Mouse (Mus musculus) forebrain, embryonic 14.5 days (tissue): ENCODE results near the gene Klf13. TPM values are rescaled to one million over a fixed set of nuclear protein-coding genes. Genes with fewer than 3 reads are reported as not detected.
A peak's percentile ranks its signal among the peaks of the same experiment; 100 is the strongest.

Source experiments
- ATAC-seq: fragments of 200-750 bp; cut with Nextera tagmentation; 2 replicates; pipeline ENCODE4 v1.8.0; 2017; ENCODE audit warnings: mild to moderate bottlenecking, moderate library complexity
- DNase-seq: peaks from one replicate; pipeline ENCODE4 v3.0.0-alpha.2; 2015; ENCODE audit warnings: low spot score
- H3K27ac ChIP-seq: fragments of 300-500 bp; sonication (generic); 2 replicates; pipeline ENCODE4 v1.5.1; 2014; ENCODE audit warnings: low read depth, mild to moderate bottlenecking, control low read depth, low read length, moderate library complexity
- H3K27me3 ChIP-seq: fragments of 300-500 bp; sonication (generic); replicated peaks from 2 replicates; pipeline ENCODE4 v1.6.1; 2014; ENCODE audit warnings: low read length, control low read depth, mixed read lengths; ENCODE audit not compliant: control insufficient read depth, insufficient read depth
- H3K36me3 ChIP-seq: fragments of 300-500 bp; sonication (generic); 2 replicates; pipeline ENCODE4 v1.6.1; 2014; ENCODE audit warnings: low read length, control low read depth; ENCODE audit not compliant: control insufficient read depth, insufficient read depth
- H3K4me1 ChIP-seq: fragments of 300-500 bp; sonication (generic); 2 replicates; pipeline ENCODE4 v1.6.1; 2014; ENCODE audit warnings: antibody characterized with exemption, low read length, control low read depth; ENCODE audit not compliant: control insufficient read depth, insufficient read depth
- H3K4me2 ChIP-seq: fragments of 300-500 bp; sonication (generic); 2 replicates; pipeline ENCODE4 v1.6.1; 2014; ENCODE audit warnings: mild to moderate bottlenecking, control low read depth, low read length
- H3K4me3 ChIP-seq: fragments of 300-500 bp; sonication (generic); 2 replicates; pipeline ENCODE4 v1.5.1; 2014; ENCODE audit warnings: low read depth, low read length, control low read depth
- H3K9ac ChIP-seq: fragments of 300-500 bp; sonication (generic); 2 replicates; pipeline ENCODE4 v1.6.1; 2014; ENCODE audit warnings: mild to moderate bottlenecking, low read length, control low read depth, moderate library complexity
- H3K9me3 ChIP-seq: fragments of 300-500 bp; sonication (generic); replicated peaks from 2 replicates; pipeline ENCODE4 v1.6.1; 2016; ENCODE audit warnings: low read length, control low read depth, mixed read lengths; ENCODE audit not compliant: control insufficient read depth
- WGBS: fragments of 180-500 bp; shearing (Covaris S2); extraction: QIAGEN DNeasy Blood & Tissue Kit; methylation state at CpG from one replicate; pipeline ENCODE4 v1.1.7; 2014; 5-methylcytosine and 5-hydroxymethylcytosine counted together
- polyA plus RNA-seq: library from polyadenylated mRNA; unstranded; fragments of >200 nt; fragmentation: Nextera tagmentation; extraction: Ambion mirVana; gene quantifications from 2 replicates; pipeline ENCODE4 v1.2.1, GENCODE M21; 2014

Klf13 gene
- polyA plus RNA-seq, 1 experiment from 2014 or later, result 28.2 TPM

- no peak for DNase-seq
- WGBS, result 50% methylated on average over 1 of the region's 1 CpGs
- Histone ChIP-seq H3K9ac (no peak overlapping the region), H3K27ac (no peak overlapping the region; the same call in 1 of the 2 replicates), H3K9me3 (no peaks in the 10 kb centered on the region), H3K36me3 (no peaks in the 10 kb centered on the region), H3K4me1 (peaks cover 32% of the 10 kb centered on the region), H3K4me2 (no peak overlapping the region), H3K4me3 (no peak overlapping the region), H3K27me3 (no peaks in the 10 kb centered on the region)
- no peak for ATAC-seq
Observed at GRCm38 (mm10) chr7:63924151-63924550, 14.6 kb downstream of the Klf13 start.

GRCm38 (mm10) chr7:63922975-63923374 lies 15.7 kb downstream of the Klf13 start:
- ATAC-seq (no peak), DNase-seq (no peak)
- Histone ChIP-seq H3K9ac (no peak overlapping the region), H3K4me3 (no peak overlapping the region), H3K27me3 (no peaks in the 10 kb centered on the region), H3K9me3 (no peaks in the 10 kb centered on the region), H3K4me2 (no peak overlapping the region), H3K27ac (no peak overlapping the region), H3K36me3 (no peaks in the 10 kb centered on the region), H3K4me1 (peaks cover 34% of the 10 kb centered on the region)
- 88% methylated on average over 1 of the region's 1 CpGs for WGBS

- Histone ChIP-seq H3K4me2 (no peak overlapping the region), H3K9me3 (no peaks in the 10 kb centered on the region), H3K27me3 (no peaks in the 10 kb centered on the region), H3K9ac (no peak overlapping the region), H3K27ac (no peak overlapping the region), H3K4me3 (no peak overlapping the region), H3K36me3 (no peaks in the 10 kb centered on the region), H3K4me1 (peaks cover 35% of the 10 kb centered on the region)
- ATAC-seq, result no peak
- 43% methylated on average over 2 of the region's 2 CpGs for WGBS
- DNase-seq, result no peak
Observed at GRCm38 (mm10) chr7:63922571-63922970, 16.1 kb downstream of the Klf13 start.

- Histone ChIP-seq H3K36me3 (no peaks in the 10 kb centered on the region), H3K9me3 (no peaks in the 10 kb centered on the region), H3K4me3 (no peak overlapping the region), H3K9ac (no peak overlapping the region), H3K27me3 (no peaks in the 10 kb centered on the region), H3K4me1 (peaks cover 35% of the 10 kb centered on the region), H3K27ac (no peak overlapping the region), H3K4me2 (no peak overlapping the region)
- WGBS, result 72% methylated on average over 8 of the region's 8 CpGs
- DNase-seq (no peak), ATAC-seq (no peak)
Observed at GRCm38 (mm10) chr7:63921909-63922562, 16.7 kb downstream of the Klf13 start.

DNA sequence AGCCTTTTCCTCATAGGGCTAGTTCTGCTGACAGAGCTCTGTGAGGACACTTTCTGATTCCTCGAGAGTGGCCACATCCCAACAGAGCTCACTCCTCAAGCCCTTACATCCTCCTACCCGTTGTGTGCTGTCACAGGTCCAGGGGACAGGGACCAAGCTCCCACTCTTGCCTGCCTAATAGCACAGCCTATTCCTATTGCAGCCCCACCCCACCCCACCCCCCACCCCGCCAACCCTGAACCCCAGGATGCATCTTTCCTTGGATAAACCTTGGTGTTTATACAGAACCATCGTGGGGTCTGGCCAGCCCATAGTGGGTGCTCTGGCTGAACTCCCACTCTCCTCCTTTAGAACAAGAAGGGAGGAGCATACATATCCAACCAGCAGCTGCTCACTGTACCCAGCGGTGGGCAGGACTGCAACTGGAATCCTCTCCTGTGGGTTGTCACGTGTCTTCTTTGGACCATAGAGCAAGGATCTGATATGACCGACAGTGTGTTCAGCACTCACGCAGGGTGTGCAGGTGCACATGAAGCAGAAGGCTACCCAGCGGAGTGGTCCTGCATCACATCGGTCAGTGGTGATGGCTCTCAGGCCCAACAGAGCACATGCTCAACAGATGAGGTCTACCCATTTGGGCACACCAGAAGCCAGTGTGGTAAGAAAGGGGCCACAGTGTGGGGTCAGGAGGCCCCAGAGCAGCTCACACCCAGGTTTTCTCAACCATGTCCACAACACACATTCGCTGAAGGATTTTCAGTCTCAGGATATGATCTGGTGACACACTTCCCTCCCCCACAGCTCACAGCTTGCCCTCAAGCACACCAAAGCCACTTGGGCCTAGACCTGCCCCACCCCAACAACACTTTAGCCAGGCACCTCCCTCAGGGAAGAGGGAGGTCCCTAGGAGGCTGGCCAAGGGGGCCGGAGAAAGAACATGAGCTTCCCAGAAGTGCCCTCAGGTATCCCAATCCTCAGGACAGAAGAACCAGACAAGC lies 19.6 kb downstream of the Klf13 start:
- Histone ChIP-seq H3K9me3 (no peaks in the 10 kb centered on the region), H3K9ac (no peak overlapping the region), H3K36me3 (no peaks in the 10 kb centered on the region), H3K4me1 (peaks cover 8% of the 10 kb centered on the region), H3K27ac (no peak overlapping the region), H3K4me2 (no peak overlapping the region), H3K4me3 (no peak overlapping the region), H3K27me3 (no peaks in the 10 kb centered on the region)
- ATAC-seq (no peak), DNase-seq (no peak)
- 89% methylated on average over 12 of the region's 12 CpGs for WGBS

- H3K9ac ChIP-seq, result no peak overlapping the region
- H3K4me1 ChIP-seq, result peaks cover 17% of the 10 kb centered on the region
- no peak overlapping the region for H3K4me3 ChIP-seq
- H3K4me2 ChIP-seq, result no peak overlapping the region
- no peaks in the 10 kb centered on the region for H3K36me3 ChIP-seq
- WGBS, result 52% methylated on average over 6 of the region's 6 CpGs
- H3K27me3 ChIP-seq, result no peaks in the 10 kb centered on the region
- DNase-seq (peak; percentile 71), ATAC-seq (no peak)
- 0 out of 2 replicates have a peak overlapping the region, but pooled peaks have one; percentile 27 for H3K27ac ChIP-seq
- H3K9me3 ChIP-seq, result no peaks in the 10 kb centered on the region
Observed at GRCm38 (mm10) chr7:63917693-63918092, 21.0 kb downstream of the Klf13 start.

- no peak within 1 kb of the TSS for H3K4me2 ChIP-seq
- no peak for DNase-seq
- no peaks in the 10 kb centered on the region for H3K9me3 ChIP-seq
- H3K9ac ChIP-seq, result no peak within 1 kb of the TSS
- WGBS, result 87% methylated on average over 6 of the region's 6 CpGs
- no peak for ATAC-seq
- no peaks in the 10 kb centered on the region for H3K27me3 ChIP-seq
- H3K36me3 ChIP-seq, result no peaks in the 10 kb centered on the region
- H3K4me1 ChIP-seq, result peaks cover 25% of the 10 kb centered on the region
- H3K4me3 ChIP-seq, result no peak within 1 kb of the TSS
- H3K27ac ChIP-seq, result no peak within 1 kb of the TSS
Observed at GRCm38 (mm10) chr7:63916268-63916907, 22.3 kb downstream of the Klf13 start, which contains the start of gene E030018B13Rik. Gene E030018B13Rik (plus strand): TSS chr7:63916857.

- Histone ChIP-seq H3K27ac (no peak overlapping the region), H3K4me2 (no peak overlapping the region), H3K4me1 (peaks cover 28% of the 10 kb centered on the region), H3K9ac (no peak overlapping the region), H3K36me3 (no peaks in the 10 kb centered on the region), H3K9me3 (no peaks in the 10 kb centered on the region), H3K4me3 (no peak overlapping the region), H3K27me3 (no peaks in the 10 kb centered on the region)
- ATAC-seq (no peak), DNase-seq (no peak)
- 98% methylated on average over 2 of the region's 2 CpGs for WGBS
Observed at GRCm38 (mm10) chr7:63914891-63915290, 23.8 kb downstream of the Klf13 start.
